Mouse (Mus musculus): ENCODE results near the gene Clec10a.
"Not testable (repeated sequence)": the region's sequence is repeated elsewhere in the genome, so short reads cannot be mapped to it uniquely, and the experiment has no call there.

Gene Clec10a

GRCm38 (mm10) chr11:70155897-70156296 is at the start of gene Clec10a:
Clec10a (plus strand) TSS chr11:70156197.
- in situ Hi-C loops (cut with MboI; ENCODE audit: low sequenced_read_pairs), result not testable (repeated sequence)

GRCm38 (mm10) chr11:70107085-70107484 is 48.9 kb upstream of the Clec10a start:
- in situ Hi-C loops (cut with MboI; ENCODE audit: low sequenced_read_pairs), result no loop called here

DNA sequence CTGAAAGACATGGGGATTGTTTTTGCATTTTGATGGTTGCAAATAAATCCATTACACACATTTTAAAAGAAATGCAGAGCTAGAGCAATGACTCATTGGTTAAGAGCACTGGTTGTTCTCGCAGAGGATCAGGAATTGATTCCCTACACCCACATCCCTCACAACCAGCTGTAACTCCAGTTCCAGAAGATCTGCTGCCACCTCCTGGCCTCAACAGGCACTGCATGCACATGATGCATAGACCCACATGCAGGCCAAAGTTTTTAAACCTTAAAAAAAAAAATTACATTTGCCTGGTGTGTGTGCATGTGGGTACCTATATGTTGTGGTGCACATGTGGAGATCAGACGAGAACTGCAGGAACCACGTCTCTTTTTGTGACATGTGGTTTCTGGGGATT is 45.9 kb upstream of the Clec10a start:
- in situ Hi-C loops (cut with MboI; ENCODE audit: low sequenced_read_pairs), result no loop called here

DNA sequence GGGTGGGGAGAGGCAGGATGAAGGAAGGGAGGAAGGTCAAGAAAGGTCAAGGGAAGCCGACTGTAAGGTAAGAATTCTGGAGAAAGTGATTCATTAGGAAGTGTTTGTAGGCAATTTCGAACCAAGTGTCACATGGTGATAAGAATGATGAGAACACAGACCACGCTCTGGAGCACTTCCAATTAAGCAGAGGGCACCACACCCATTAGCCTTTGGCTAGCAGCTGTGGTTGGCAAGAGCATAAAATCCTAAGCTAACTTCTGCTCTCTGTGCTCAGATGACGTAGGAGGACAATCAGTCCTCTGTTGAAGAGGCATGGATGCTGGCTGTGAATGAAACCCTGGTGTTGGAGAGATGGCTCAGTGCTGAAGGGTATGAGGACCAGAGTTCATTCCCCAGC is 41.4 kb upstream of the Clec10a start:
- in situ Hi-C loops (cut with MboI; ENCODE audit: low sequenced_read_pairs), result no loop called here

DNA sequence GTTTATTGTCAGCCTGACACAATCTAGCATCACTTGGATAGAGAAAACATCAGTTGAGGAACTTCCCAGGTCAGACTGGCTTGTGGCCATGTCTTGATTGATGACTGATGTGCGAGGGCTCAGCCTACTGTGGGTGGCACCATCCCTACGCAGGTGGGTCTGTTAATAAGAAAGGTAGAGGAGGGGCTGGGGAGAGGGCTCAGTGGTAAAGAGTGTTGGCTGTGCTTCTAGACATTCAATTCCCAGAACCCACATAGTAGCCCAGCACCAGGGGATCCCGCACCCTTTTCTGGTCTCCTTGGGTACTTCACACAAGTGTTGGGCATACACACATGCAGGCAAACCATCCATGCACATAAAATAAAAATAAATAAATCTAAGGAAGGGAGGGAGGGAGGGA is 40.1 kb upstream of the Clec10a start:
- in situ Hi-C loops (cut with MboI; ENCODE audit: low sequenced_read_pairs), result no loop called here

- in situ Hi-C loops (cut with MboI; ENCODE audit: low sequenced_read_pairs), result no loop called here
These were observed 26.0 kb upstream of the Clec10a start, which contains the start of gene Mgl2 for GRCm38 (mm10) chr11:70129926-70130379. Mgl2 (plus strand) TSS chr11:70130329.

DNA sequence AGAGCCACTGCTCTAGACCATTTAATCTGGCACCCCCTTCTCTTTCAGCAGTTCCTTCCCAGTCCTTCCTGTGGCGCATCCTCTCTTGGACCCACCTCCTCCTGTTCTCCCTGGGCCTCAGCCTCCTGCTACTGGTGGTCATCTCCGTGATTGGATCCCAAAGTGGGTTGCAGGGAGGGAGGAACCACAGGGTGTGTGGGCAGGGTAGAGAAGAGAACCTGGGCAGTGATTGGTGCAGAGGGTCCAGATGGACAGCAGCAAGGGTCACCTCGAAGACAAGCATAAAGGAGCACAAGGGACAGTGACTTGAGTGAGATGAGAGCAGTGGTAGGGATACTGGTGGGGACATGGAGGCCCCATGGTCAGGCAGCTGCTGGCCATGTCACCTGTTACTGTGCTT is 21.0 kb upstream of the Clec10a start:
- in situ Hi-C loops (cut with MboI; ENCODE audit: low sequenced_read_pairs), result not testable (repeated sequence)

DNA sequence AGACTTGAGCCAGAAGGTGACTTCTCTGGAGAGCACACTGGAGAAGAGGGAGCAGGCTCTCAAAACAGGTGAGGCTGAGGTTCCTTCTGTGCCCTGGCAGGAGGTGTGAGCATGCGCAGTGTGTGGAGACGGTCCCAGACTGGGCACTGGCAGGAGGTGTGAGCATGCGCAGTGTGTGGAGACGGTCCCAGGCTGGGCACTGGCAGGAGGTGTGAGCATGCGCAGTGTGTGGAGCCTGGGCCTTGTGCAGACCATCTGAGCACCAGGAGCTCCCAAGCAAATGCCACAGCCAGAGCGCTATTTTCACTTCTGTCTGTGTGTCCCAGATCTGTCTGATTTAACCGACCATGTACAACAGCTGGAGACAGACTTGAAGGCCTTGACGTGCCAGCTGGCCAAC is 20.1 kb upstream of the Clec10a start:
- in situ Hi-C loops (cut with MboI; ENCODE audit: low sequenced_read_pairs), result not testable (repeated sequence)

DNA sequence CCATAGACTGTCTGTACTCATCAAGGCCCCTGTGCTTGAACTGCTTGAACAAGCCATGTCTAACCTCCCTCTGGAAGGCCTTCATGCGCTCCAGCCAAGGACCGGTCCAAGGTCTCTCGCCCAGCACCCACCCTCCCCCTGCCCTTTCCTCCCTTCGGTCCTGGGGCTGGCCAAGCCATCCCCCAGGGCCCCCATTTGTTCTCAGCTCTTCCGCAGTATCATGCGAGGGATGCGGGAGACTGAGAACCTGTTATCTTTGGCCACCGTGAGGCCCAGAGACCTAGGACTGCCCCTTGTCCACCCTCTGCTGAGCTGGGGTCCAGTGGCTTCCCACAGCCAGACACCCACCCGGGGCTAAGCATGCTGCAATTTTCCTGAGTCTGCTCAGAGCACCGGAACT is 16.8 kb upstream of the Clec10a start:
- in situ Hi-C loops (cut with MboI; ENCODE audit: low sequenced_read_pairs), result no loop called here

GRCm38 (mm10) chr11:70151072-70151471 is 4.9 kb upstream of the Clec10a start:
- in situ Hi-C loops (cut with MboI; ENCODE audit: low sequenced_read_pairs), result no loop called here

DNA sequence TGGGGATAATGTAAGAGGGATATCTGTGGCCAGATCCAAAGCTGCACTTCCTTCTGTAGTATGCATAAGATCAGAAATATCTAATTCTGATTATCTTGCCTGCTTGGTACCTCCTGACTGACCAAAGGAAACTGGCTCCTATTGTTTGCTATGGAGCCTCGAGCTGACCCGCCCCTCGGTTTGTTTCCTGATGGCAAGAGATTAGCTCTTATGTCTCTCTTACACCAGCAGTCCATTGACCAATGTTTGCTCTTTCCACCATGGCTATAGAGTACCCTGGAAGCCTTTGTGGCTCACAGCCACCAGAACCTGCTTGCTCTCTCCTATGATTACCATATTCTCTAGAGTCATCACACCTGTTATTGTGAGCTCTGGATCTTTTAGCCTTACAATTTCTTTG is 6.3 kb downstream of the Clec10a start:
- in situ Hi-C loops (cut with MboI; ENCODE audit: low sequenced_read_pairs), result no loop called here

GRCm38 (mm10) chr11:70165972-70166921 is 10.2 kb downstream of the Clec10a start:
- in situ Hi-C loops (cut with MboI; ENCODE audit: low sequenced_read_pairs), result no loop called here

DNA sequence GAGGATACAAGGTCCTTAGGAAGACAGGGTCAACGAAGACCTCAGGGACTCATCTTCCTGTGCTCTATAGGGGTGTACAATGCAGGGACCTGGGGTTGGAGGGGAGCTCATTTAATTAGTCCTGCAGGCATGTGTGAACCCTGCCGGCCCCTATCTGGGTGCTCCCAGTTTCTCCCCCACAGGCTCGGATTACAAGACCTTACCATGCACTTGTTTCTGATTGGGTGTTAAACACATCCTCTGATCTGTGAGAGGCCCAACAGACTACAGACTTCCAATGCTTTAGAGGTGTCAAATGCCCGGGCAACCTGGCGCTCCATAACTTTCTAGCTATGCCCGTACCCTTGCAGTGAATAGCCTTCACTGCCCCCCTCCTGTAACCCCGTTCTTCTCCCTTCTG is 12.1 kb downstream of the Clec10a start:
- in situ Hi-C loops (cut with MboI; ENCODE audit: low sequenced_read_pairs), result no loop called here

DNA sequence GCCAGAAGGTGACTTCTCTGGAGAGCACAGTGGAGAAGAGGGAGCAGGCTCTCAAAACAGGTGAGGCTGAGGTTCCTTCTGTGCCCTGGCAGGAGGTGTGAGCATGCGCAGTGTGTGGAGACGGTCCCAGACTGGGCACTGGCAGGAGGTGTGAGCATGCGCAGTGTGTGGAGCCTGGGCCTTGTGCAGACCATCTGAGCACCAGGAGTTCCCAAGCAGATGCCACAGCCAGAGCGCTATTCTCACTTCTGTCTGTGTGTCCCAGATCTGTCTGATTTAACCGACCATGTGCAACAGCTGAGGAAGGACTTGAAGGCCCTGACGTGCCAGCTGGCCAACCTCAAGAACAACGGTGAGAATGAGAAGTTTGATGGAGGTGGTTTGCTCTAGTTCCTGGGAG is 13.5 kb downstream of the Clec10a start:
- in situ Hi-C loops (cut with MboI; ENCODE audit: low sequenced_read_pairs), result not testable (repeated sequence)

GRCm38 (mm10) chr11:70170291-70170690 is 14.3 kb downstream of the Clec10a start:
- in situ Hi-C loops (cut with MboI; ENCODE audit: low sequenced_read_pairs), result no loop called here

GRCm38 (mm10) chr11:70171181-70171580 is 15.2 kb downstream of the Clec10a start:
- in situ Hi-C loops (cut with MboI; ENCODE audit: low sequenced_read_pairs), result no loop called here

- in situ Hi-C loops (cut with MboI; ENCODE audit: low sequenced_read_pairs), result no loop called here
These were observed 15.8 kb downstream of the Clec10a start for GRCm38 (mm10) chr11:70171847-70172246.

DNA sequence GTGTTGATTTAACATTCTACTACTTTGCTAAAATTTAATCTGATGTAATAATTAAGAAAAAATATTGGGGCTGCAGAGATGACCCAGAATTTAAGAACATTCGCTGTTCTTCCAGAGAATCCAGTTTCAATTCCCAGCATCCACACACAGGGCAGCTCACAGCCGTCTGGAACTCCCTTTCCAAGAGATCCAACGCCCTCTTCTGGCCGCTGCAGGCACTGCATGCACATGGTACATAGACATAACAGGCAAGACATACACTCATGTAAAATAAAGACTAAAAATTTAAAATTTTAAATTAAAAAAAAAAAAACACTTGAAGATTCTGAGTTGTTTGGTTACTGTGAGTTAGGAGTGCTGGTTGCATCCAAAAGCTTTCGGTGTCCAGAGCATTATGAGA is 16.3 kb downstream of the Clec10a start:
- in situ Hi-C loops (cut with MboI; ENCODE audit: low sequenced_read_pairs), result no loop called here

- in situ Hi-C loops (cut with MboI; ENCODE audit: low sequenced_read_pairs), result no loop called here
These were observed 18.5 kb downstream of the Clec10a start for GRCm38 (mm10) chr11:70174491-70174890.

DNA sequence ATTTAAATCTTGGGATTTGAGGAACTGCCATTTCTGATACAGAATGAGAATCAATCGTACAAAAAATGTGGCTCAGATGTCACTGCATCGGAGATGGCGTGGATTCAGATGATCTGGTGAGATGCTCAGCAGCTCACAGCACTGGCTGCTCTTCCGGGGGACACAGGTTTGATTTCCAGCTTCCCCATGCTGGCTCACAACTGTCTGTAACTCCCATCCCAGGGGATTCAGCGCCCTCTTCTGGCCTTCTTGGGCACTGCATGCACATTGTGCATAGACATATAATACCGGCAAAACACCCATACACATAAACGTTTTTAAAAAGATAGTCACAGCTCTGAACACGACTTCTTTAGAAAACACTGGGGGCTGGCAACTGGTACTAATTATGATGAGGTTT is 21.6 kb downstream of the Clec10a start:
- in situ Hi-C loops (cut with MboI; ENCODE audit: low sequenced_read_pairs), result loop anchor here (25.0 kb wide), 1 partner anchor 115 kb away; the partner anchor contains the start of gene Asgr1

DNA sequence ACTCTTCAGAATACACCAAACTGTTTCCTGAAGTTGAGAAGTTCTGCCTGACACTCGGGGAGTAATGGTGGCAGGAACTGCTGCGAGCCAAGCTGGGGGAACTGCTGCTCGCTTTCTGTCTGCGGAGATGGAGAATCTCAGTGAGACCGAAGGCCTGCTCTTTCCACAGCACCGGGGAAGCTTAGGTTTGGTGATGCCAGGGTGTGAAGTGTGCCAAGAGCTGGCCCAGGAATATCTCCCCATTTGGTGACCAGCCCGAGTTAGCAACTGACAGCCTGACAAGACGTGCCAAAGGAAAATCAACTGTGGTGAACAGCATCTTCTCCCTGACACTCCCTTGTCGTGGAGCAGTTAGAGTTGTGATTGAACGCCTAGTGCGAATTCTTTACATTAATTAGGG is 22.3 kb downstream of the Clec10a start:
- in situ Hi-C loops (cut with MboI; ENCODE audit: low sequenced_read_pairs), result loop anchor here (25.0 kb wide), 1 partner anchor 116 kb away; the partner anchor contains the start of gene Asgr1

DNA sequence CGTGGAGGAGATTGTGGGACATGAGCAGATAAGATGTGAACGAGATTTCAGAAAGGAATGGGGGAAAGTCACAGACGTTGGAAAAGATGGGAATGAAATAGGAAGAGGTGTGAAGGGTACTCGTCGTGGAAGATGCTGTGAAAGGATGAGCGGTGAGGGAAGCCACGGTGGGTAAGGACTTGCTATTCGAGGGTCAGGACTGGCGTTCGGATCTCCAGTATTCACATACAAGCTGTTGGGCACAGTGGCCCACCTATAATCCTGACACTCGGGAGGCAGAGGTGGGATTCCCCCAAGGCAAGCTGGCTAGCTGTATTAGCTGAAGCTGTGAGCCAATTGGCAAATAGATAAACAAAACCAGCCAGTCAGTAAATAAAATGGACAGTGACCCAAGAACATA is 22.8 kb downstream of the Clec10a start:
- in situ Hi-C loops (cut with MboI; ENCODE audit: low sequenced_read_pairs), result loop anchor here (25.0 kb wide), 1 partner anchor 116 kb away; the partner anchor contains the start of gene Asgr1

All from CH12F3 (cell line).